Mouse (Mus musculus) lung, postnatal 25 days (tissue): Measurements from ENCODE around the gene Twnk.

ENCODE experiments used
- DNase-seq: peaks from one replicate; pipeline ENCODE4 v3.0.0; 2022; ENCODE audit warnings: low spot score

The Twnk gene

DNA sequence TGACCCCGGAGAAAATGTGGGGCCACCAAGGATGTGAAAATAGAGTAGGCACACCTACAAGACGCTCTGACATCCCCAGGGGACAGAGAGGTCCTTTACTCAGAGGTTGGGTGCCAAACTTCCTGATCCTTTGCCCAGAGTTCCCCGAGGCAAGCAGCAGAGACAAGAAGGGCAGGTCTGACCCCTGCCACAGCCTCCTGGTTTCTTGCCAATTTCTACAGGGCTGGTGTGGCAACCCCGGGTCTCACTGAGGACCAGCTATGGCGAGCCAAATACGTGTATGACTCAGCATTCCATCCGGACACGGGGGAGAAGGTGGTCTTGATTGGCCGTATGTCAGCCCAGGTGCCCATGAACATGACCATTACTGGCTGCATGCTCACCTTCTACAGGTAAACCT, 44.1 kb downstream of the Twnk start:
- no peak for DNase-seq

- DNase-seq = no peak
Observed at GRCm38 (mm10) chr19:45053451-45053850, 48.0 kb downstream of the Twnk start.

DNA sequence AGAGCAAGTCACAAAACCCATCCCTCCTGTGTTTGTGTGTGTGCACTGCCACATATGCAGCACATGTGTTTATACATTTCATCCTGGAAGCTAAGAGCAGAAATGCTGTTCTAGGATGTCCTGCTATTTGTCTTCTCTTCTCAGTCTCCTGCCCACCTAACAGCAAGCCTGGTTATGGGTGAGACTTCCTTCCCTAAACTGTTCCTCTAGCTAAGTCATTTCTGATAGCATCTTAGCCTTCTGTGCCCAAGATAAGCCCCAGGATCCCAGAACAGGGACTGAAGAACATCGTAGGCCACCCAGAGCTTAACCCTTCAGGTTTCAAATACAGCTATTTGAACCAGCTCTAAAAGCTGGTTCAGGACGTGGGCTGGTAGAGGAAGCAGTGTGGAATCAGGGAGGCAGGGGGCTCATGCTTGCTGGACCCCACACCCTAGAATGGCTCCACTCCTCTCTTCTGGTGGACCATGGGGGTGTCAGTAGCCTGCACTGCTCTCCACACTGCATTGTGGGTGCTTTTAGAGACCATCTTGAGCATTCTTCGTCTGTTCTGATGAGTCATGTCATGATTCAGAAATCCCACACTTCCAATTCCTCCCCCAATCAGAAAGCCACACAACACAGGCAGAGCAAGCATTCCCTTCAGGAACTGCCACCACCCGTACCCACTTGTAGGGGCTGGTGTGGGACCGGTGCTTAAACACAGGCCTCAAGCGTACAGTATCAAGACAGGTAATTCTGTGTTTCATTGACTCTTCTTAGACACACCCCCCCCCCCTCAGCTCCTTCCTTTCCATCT, 49.6 kb downstream of the Twnk start:
- no peak for DNase-seq

GRCm38 (mm10) chr19:45056364-45056763, 50.9 kb downstream of the Twnk start:
- peak; percentile 69 for DNase-seq

DNA sequence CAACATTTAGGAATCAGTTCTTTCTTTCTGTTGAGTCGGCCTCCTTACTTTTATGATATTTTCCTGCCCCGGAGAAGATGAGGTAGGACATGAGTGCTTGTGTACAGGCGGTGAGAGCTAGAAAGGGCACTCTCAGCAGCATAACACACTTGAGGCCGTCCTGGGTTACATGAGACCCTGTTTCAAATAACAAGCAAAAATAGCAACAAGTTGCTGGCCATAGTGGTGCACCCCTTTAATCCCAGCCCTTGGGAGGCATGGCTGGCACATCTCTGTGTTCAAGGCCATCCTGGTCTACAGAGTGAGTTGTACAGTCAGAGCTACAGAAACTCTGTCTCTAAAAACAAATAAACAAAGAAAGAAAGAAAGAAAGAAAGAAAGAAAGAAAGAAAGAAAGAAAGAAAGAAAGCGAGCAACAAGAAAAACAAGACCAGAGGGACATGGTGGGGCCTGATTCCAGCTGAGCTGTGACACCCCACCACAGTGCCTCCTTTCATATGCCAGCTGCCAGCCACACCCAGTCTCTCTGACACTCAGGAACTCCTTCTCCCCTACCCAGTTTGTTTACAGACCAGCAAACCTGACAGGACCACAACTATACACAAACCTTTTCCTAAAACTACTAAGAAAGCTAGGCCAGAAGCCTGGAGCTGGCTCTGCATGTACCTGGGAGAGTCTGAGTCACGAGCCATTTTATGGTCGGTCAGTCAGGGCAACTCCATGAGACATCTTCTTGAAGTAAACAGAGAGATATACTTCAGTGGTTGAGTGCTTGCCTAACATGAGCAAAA, 51.6 kb downstream of the Twnk start:
- DNase-seq = peak; percentile 39

- DNase-seq = no peak
Observed at GRCm38 (mm10) chr19:45057724-45058112, 52.3 kb downstream of the Twnk start.

- DNase-seq = peak; percentile 97
Observed at GRCm38 (mm10) chr19:45058113-45058839, 52.8 kb downstream of the Twnk start.

DNA sequence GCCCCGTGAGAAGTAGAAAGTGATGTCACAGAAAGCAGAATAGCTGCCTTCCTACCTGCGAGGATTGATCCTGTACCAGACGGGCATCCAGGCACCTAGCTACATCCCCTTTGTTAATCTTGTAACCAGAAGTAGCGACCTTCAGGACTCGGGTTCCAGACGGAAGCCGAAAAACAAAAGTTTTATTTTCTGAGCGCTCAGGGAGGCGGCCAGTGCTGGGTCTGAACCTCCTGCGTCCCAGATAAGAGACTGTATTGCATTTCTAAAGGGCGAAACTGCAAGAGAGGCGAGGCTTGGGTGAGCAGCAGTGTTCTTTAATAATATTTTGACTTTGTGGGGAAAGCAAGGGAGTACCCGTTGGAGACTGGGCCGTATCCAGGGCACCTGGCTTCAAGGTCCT, 53.4 kb downstream of the Twnk start:
- no peak for DNase-seq
